Mouse (Mus musculus) embryo, embryonic 11 days (tissue): ENCODE data around the gene Sqstm1.

Experiments used
- DNase-seq: peaks from one replicate; pipeline ENCODE4 v3.0.0-alpha.2; 2015

Sqstm1 gene

GRCm38 (mm10) chr11:50168352-50168751 lies 42.3 kb downstream of the Sqstm1 start:
- DNase-seq = no peak

- DNase-seq = no peak
Measured at GRCm38 (mm10) chr11:50162338-50163050, 48.1 kb downstream of the Sqstm1 start.

GRCm38 (mm10) chr11:50161578-50162304 lies 48.9 kb downstream of the Sqstm1 start:
- DNase-seq = peak; percentile 74

GRCm38 (mm10) chr11:50159347-50159746 lies 51.3 kb downstream of the Sqstm1 start:
- no peak for DNase-seq

- no peak for DNase-seq
Measured at GRCm38 (mm10) chr11:50158346-50158745, 52.3 kb downstream of the Sqstm1 start.

GRCm38 (mm10) chr11:50156725-50157258 lies 53.8 kb downstream of the Sqstm1 start:
- no peak for DNase-seq

GRCm38 (mm10) chr11:50155785-50156184 lies 54.8 kb downstream of the Sqstm1 start:
- DNase-seq = no peak

- no peak for DNase-seq
Measured at GRCm38 (mm10) chr11:50154777-50155520, 55.7 kb downstream of the Sqstm1 start.

- DNase-seq = peak; percentile 46
Measured at GRCm38 (mm10) chr11:50154166-50154565, 56.5 kb downstream of the Sqstm1 start.

GRCm38 (mm10) chr11:50151374-50151773 lies 59.3 kb downstream of the Sqstm1 start:
- no peak for DNase-seq

- no peak for DNase-seq
Measured at GRCm38 (mm10) chr11:50149603-50150150, 61.0 kb downstream of the Sqstm1 start.
